Mouse (Mus musculus): Measurements from ENCODE around the gene Adgrl1. TPM values are rescaled to one million over a fixed set of nuclear protein-coding genes. Genes with fewer than 3 reads are reported as not detected.

The Adgrl1 gene
- total RNA-seq, 2 experiments from 2014 or later = 23.7 to 26.0 TPM

DNA sequence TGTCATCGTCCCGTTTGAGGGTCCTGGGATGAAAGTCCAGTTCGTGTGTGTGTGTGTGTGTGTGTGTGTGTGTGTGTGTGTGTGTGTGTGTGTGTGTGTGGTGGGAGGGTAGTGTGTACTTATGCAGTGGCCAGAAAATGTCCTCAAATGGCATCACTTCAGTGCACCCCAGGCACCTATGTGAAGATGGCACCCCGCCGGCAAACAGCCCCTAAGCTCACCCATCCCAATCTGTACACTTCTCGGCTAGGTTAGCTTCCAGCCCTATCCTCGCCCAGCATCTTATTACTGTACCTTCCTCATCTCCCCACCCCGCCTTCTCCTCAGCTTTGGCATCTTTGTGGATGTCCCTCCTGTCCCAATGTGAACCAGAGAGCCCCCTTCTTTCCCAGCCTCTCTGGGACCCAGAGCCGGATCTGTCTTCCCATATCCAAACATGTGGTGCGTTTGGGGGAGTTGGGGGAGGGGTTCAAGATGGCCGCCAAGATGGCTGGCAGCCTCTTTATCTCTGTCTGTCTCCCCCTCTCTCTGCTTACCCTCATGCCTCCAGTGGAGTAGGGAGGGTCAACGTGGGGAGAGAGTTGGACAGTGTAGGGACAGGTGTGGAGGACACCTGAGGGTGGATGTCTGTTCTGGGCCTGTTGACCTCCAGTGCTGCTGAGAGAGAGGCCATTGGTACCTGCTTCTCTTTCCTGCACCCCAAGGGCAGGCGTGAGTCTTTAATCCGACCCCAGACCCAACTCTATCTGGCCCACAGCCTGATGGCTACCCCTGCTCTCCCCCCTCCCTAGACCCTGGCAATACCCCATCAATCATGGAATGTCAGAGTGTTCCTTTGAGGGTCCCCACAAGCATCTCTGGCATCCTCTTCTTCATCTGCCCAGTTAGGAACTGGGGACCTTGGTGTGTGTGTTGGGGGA, 1.9 kb downstream of the Adgrl1 start:
- no peak for DNase-seq

DNA sequence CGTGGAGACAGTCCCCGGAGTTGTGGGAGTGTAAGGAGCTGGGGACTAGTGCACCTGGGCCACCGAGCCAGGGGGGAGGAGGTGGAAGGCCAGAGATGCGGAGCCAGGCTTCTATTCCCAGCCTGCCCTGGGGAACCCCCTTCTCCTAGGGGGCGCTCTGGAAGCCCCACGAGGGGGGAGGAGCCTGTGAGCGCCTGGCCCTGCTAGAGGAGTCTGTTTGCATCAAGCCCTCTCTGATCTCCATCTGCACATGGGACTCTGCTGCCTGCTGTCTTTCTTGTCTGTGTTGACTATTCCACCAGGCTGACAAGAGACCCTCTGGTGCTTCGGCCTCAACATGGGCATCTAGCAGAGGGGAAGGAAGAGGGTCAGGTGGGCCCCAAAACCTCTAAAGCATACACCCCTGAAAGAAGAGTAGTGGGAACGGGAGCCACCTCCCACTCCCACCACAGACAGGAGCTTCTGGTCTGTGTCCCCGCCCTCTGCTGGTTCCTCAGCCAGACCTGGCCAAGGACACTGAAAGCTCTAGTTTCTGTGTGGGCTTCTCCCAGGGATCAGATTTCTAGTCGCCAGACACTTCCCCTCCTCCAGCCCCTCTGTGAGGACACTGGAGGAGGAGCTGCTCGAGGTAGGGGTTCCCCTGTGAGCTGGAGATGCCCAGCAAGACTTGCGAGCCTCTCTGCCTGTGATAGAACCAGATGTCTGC, 3.2 kb downstream of the Adgrl1 start:
- no peak for DNase-seq

DNA sequence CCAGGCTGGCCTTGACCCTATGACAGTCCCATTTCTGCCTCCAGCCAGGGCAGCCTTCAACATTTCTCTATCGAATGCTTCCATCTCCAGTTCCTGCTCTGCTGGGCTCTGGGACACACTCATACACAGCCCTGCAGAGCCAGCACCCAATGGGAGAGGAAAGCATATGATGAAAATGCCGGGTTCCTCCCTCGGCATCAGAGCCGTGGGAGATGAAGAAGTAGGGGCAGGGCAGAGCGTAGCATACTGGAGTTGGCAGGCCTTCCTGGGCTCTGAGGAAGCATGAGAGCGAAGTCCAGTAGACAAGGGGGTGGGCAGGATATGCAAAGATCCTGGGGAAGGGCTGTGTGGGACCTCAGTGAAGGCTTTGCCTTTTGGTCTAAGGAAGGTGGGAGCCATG, 8.7 kb downstream of the Adgrl1 start:
- no peak for DNase-seq

DNA sequence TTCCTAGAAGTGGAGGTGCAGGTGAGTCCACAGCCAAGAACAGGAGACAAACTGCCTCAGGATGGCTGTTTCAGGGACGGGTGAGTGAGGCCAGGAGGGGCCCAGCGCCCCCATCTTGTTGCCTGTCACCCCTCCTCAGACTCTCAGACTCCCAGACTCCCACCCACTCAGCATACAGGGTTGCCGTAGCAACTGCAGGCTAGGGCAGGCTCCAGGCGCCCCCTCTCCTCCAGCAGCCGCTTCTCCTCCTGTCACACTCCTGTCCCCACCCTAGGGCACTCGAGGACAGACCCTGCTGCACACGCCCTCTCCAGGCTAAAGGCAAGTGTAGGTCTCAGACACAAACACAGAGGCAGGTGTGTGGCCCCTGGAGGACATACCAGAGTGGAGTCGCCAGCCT, 9.4 kb downstream of the Adgrl1 start:
- DNase-seq = no peak

DNA sequence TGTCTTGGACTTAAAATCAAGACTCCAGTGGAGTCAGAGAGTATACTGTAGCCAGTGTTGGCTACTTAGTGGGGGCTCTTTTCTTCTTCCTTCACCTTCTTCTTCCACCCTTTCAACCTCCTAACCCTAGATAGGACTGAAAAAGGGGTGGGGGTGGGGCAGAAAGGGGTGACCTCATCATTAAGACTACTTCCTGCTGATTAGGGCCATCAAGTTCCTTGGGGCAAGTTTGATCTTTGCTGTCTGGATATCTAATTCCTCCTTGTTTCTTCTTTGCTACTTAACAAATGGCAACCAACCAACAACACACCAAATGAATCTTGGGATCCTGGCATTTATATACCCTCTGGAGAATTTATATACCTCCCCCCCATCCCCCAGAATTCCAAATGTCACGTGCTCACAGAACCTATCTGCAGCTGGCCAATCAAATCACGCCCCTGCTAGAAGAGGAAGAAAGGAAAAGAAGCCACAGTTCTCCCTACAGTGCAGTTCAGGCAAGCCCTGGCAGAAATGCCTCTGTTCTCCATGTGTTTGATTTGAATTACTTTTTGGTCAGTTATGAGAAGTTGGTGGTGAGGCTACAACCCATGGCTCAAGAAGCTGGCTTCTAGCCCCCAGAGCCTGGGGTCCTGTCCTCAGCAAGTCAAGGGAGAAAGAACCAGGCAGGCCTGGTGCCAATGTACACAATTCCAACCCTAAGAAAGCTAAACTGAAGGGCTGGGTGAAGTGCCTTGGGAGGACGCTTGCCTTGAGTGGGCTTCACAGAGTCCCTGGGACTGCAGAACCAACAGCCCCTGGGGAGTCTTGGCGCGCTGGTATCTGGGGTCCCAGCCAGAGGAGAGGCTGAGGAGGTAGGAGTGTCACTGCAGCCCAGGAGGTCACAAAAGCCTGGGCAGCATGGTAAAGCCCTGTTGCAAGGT, 12.2 kb downstream of the Adgrl1 start:
- no peak for DNase-seq

DNA sequence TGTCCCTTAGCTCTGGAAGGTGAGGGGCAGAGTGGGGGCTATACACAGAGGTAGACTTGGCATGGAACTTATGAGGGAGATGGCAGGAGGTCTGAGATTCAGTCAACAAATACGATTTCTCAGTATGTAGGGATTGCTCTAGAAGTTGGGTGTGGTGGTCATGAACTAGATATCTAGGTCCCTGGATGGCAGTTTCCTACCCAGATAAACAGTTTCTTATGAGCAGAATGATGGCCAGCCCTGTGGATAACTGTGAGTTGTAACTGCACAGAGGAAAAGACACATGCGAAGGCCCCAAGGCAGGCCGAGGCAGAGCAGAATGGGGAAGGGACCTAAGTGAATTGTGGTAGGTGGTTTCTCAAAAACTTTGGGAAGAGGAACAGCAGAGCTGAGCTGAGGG, 14.3 kb downstream of the Adgrl1 start:
- no peak for DNase-seq

DNA sequence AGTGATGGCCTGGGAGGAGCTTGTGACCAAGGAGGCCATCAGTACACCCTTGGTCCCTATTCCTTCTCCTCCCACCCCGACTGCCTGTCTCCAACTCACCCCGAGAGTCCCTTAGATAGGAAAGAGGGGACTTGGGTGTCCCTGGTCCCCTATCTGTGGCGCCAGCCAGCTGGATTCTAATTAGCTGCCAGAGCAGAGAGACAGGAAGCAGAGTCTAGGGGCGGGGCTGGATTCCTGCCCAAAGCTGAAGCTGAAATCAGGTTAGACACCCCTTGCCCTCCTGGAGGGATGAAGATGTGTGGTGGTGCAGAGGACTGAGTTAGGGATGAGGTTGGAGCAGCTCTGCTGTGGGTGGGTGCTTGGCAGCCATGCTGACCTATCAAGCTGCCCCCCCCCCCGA, 15.0 kb downstream of the Adgrl1 start:
- DNase-seq = no peak

DNA sequence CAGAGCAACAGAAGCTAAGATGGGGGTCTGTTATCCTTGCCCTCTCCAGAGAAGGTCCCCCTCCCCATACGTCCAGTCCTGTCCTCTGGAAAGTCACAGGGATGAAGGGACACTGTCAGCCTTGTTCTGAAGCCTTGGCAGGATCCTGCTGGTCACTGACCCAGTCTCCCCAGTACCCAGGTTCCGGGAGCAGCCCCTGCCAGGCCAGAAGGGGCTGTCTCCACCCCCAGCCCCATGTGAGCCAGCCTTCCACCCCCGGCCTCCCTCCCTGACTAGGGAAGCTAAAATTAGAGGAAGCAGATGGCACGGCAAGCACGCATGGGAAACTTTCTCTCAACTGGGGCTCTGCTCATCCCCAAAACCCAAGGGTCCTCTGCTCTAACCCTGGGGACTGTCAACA, 16.1 kb downstream of the Adgrl1 start:
- no peak for DNase-seq

DNA sequence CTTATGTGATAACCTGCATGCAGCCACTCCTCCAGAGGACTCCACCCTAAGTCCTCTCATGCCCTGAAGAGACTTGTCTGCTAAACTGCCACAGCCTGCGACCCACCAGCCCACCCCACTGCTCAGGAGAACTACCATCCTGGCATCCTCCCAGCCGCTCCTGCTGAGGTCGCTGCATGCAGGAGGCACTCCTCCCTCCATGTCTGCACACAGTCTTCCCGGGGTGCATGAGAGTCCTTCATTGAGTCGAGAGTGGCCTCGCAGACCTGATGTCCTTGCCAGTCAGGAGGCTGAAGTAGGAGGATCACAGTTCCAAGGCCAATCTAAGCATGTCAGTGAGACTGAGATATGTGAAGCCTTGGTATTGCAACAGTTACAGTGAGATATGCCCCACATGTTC, 17.7 kb downstream of the Adgrl1 start:
- no peak for DNase-seq

DNA sequence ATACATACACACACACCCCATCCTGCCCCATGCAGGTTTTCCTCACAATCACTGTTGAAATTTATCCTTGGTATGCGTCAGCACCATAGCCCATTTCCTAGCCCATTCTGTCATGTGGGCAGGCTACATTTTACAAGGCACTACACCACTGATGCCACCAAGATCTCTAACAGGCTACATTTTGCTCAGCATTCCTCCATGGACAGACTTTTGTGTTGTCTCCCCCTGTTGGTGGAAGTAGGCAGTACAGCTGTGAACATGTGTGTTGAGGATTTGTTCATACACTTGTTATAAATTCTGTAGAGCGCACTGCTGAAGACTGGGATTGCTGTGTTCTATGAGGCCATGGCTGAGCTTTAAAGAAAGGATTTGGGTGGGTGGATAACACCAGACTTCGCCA, 21.7 kb downstream of the Adgrl1 start:
- DNase-seq = no peak

DNA sequence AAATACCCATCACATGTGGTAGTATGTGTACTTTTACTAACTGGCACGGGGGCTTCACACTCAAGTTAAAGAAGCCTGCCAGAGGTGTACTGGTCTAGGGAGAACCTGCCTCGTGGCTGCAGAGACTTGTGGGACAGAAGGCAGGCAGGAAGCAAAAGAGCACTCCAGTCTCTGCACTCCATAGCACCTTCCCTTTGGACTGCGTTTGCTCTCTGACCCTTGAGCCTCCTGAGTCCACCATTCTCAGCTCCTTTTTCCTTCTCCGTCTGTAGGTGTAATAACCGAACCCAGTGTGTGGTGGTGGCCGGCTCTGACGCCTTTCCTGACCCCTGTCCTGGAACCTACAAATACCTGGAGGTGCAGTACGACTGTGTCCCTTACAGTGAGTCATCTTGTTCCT, 22.8 kb downstream of the Adgrl1 start:
- DNase-seq = no peak

DNA sequence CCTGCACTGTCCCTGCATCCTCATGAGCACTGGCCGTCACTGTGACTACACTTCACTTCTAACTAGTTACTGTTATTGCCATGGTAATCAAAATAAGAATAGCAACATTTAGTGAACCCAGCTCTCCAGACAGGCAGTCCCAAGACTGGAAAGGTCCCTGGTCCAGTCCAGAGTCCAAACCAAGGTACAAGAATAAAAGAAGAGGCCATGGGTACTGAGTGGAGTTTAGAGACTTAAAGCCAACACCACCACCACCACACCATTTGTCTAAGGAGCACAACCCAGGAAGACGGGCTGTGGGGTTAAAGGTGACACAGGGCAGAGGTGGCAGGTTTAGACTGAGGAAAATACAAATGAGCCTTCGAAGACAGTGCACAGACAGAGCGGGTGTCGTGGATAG, 24.7 kb downstream of the Adgrl1 start:
- no peak for DNase-seq

DNA sequence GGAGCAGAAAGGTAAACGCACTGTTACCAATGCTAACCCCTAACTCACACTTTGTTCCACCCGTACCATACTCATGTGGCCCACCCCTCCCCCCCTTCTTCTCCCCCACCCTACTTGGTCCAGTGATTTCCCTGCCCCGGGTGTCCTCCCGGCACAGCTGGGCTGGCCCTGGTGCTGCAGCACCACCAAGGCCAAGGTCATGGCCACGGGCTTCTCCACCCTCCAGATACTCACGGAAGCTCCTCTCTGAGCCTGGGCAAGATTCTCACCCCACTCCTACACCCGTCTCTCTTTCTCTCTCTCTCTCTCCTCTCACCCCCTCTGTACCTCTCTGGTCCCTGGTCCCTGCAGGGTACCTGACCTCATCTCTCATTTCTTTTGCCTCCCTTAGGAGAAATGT, 26.4 kb downstream of the Adgrl1 start:
- DNase-seq = no peak

DNA sequence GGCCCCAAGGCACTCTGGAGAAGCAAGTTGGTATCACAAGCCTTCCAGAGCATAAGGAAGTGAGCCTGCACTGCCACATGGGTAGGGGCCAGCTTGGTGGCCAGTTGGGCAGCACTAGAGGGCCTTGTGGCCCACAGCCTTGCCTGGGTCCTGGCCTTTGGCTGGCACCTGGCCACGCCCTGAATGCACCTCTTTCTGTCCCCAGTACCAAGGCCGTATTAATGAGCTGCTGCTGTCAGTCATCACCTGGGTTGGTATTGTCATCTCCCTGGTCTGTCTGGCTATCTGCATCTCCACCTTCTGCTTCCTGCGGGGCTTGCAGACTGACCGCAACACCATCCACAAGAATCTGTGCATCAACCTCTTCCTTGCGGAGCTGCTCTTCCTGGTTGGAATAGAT, 34.3 kb downstream of the Adgrl1 start:
- no peak for DNase-seq

DNA sequence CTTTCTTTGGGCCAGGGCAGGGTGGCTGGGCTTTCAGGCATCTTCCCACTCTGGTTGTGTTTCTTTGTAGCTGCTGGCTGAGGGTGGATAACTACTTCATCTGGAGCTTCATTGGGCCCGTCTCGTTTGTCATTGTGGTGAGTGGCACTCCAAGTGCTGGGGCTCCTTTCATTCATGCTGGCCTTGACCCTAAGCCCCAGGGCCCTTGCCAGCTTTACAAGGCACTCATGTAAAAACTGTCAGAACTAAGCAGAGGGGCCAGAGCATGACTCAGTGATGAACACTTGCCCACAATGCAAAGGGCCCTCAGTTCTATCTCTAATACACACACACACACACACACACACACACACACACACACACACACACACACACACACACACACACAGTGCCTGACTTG, 35.1 kb downstream of the Adgrl1 start:
- no peak for DNase-seq

DNA sequence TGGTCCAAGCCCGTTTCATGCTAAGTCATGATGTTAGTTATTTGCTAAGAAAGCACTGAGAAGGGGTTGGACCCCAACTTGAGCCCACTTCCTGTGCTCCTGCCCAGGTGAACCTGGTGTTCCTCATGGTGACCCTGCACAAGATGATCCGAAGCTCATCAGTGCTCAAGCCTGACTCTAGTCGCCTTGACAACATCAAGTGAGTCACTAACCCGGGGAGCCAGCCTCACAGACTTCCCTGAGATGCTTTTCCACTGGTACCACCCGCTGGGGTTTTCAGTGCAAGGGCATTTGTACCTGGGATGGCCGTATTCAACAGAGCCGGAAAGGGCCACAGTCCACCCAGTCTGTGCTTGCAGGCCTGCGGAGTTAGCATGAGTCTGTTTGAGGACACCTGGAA, 35.5 kb downstream of the Adgrl1 start:
- DNase-seq = no peak

DNA sequence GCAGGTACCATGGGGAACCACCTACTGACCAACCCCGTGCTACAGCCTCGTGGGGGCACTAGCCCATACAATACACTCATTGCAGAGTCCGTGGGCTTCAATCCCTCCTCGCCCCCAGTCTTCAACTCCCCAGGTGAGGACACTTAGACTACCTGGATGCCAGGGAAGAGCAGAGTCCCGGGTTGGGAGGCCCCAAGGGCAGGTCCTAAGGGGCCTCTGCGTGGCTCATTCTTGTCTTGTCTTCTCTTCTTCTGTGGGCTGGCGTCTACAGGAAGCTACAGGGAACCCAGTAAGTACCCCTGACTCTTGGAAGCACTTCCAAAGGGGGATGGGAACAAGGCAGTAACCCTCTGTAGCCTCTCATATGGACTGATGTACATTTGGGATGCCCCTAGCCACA, 37.7 kb downstream of the Adgrl1 start:
- no peak for DNase-seq

DNA sequence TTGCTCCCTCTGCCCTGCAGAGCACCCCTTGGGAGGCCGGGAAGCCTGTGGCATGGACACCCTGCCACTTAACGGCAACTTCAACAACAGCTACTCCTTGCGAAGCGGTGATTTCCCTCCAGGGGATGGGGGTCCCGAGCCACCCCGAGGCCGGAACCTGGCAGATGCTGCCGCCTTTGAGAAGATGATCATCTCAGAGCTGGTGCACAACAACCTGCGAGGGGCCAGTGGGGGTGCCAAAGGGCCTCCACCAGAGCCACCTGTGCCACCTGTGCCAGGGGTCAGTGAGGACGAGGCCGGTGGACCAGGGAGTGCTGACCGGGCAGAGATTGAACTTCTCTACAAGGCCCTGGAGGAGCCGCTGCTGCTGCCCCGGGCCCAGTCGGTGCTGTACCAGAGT, 38.4 kb downstream of the Adgrl1 start:
- DNase-seq = no peak

DNA sequence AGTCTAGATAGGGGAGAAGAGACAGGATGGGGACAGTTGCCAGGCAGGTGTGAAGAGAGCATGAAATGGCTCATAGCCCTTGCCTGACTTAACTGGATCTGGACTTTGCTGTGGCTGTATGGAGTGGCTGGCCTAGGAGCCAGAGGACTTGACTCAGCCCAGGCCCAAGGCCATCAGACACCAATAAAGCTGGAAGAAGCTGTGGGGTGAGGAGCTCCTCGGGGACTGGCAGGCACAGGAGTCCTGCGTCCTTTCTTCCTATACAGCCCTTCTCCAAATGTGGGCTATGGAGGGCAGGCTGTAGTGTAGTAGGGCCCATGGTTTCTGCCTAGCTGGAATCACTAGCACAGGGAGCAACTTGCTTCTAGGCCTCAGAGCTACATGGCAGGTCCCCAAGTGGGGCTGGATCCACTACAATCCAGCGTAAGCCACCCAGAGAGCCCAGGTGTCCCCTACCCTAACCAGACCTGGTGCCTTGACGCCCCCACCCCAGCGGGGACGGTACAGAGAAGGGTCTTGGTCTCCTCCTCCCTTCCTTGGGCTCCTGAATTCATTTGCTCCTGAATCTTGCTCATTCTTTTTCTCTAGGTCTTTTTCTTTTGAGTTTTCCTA, 41.3 kb downstream of the Adgrl1 start:
- no peak for DNase-seq

DNA sequence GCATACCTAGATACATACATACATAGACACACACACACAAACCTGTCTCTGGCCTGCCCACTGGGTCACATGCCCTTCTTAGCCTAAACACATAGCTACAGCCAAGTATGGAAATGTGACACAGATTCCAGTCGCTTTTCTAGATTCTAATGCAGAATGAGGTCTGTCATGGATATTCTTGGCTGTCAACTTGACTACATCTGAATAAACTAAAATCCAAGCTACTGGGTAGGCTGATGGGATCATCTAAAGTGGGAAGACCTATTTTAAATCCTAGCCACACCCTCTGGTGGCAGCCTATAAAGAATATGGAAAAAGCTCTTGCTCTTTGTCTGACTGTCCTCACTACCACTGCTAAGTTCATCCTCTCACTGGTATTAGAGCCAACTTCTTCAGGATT, 42.5 kb downstream of the Adgrl1 start:
- DNase-seq = no peak

DNA sequence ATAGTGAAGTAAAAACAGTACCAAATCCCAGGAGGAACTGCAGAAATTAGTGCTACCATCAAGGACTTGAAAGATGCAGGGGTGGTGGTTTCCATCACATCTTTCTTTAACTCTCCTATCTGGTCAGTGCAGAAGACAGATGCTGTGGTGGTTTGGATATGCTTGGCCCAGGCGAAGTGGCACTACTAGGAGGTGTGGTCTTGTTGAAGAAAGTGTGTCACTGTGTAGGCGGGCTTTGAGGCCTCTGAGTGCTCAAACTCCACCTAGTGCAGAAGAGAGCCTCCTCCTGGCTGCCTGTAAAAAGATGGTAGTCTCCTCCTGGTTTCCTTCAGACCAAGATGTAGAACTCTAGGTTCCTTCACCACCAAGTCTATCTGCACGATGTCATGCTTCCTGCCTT, 45.6 kb downstream of the Adgrl1 start:
- no peak for DNase-seq

DNA sequence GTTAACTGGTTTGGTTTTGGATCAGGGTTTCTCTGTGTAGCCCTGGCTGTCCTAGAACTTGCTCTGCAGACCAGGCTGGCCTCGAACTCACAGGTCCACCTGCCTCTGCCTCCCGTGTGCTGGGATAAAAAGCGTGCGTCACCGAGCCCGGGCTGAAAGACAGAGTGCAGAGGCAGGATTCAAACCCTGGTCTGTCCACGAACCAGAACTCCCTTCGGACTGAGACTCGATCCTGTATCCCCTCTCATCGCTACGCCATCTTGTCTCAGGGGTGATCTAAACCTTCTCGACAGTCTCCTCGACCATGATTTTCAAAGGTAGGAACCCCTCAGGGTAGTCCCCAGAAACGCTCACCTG, 54.8 kb downstream of the Adgrl1 start:
- no peak for DNase-seq

All from gastrocnemius, postnatal 25 days (tissue).